Mouse (Mus musculus): ENCODE measurements around the gene Dnah7c.
"Not testable (repeated sequence)": the region's sequence is repeated elsewhere in the genome, so short reads cannot be mapped to it uniquely, and the experiment has no call there.

Gene Dnah7c

DNA sequence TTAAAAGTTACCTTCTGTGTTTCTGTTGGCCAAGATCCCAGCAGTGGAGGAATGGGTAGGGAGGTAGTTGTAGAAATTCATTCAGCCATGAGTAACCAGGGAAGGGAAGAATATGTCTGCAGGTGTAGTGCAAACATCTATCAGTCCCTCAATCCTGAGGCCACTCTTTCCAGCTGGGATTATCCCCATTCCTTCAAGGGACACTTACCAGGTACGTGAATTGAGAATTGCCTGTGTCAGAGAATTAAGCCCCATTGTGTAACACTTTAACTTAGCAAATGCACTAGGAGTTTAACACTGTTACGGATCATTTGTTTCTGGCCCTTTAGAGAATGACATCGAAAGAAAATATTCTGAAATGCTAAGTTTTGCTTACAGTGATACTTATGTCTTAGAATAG, 304.3 kb downstream of the Dnah7c start:
- not testable (repeated sequence) for DNase-seq (ENCODE audit: low read depth, low spot score)

DNA sequence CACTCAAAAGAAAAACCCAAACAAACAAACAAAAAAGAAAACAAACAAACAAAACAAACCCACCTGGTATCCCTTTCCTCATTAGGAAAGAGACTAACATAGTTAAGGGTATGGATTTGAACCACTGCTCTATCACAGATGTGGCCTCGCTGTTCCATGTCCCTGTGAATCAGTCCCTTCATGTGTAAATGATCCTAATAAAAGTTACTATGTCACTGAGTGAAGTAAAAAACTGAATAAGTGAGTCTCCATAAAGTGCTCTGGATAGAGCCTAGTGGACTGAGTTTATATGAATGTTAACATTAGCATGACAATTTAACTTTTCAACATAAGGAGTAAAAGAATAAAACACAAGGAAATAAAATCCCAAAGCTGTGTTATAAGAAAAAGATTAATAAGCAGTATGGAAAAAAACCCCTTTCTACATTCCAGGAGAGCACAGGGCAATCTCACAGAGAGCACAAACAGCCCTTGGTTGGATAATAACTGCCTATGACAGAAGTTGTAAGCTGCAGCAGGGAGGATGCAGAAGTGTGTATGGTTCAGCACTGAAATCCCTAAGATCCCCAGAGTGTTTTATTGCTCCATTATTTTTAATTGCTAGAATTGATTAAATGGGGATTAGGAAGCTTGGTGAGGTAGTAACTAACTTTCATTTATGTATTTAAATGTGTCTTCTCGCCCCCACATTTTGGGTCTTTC, 308.2 kb downstream of the Dnah7c start:
- not testable (repeated sequence) for DNase-seq (ENCODE audit: low read depth, low spot score)

DNA sequence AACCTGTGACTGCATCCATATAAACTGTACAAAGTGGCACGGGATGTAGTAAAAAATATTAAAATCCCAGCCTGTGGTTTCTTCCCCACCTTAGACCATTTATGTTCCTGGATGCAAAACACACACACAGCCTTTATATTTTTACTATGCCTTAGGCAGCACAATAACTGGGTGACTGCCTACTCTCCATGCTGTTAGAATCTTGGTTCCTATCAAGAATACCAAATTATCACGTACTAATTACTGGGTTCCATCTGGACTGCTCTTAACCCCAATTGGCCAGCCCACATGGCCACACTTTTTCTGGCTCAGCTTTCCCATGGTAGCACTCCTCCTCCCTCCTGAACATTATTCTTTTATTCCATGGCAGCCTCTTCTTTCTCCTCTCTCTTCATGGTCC, 309.1 kb downstream of the Dnah7c start:
- DNase-seq (ENCODE audit: low read depth, low spot score) = not testable (repeated sequence)

DNA sequence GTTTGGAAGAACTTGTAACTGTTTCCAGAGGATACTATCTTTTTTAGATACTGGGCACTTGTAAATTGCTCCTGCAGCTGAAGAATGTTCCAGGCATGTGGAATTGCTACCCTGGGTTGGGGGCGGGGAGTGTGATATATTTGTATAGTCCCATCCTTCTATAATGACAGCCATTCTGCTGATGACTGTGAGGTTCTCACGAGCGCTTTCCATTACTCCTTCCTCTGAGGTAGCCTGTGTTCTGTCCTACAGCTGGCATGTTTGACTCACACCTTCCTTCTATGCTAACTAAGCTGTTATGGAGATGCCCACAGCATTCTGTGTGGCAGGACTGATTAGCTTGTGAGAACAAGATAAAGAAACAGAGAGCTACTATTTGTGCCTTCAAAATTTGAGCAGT, 339.2 kb downstream of the Dnah7c start:
- not testable (repeated sequence) for DNase-seq (ENCODE audit: low read depth, low spot score)

DNA sequence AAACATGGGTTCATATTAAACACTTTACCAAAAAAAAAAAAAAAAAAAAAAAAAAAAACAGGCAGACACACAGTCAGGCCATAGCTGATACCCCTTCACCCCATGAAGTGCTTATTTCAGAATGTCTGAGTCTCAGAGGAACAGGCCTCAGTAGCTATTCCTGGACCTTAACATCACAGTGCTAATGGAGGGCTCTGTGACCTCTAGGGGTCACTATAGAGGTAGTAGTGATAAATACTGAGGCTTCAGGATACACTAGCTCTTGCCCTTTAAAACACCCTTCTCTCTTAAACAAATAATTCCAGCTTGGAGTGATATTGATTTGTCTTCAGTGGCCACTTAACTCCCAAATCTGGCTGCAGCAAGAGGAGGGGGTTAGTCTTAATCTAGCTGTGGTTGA, 343.9 kb downstream of the Dnah7c start:
- DNase-seq (ENCODE audit: low read depth, low spot score) = peak; percentile 2

DNA sequence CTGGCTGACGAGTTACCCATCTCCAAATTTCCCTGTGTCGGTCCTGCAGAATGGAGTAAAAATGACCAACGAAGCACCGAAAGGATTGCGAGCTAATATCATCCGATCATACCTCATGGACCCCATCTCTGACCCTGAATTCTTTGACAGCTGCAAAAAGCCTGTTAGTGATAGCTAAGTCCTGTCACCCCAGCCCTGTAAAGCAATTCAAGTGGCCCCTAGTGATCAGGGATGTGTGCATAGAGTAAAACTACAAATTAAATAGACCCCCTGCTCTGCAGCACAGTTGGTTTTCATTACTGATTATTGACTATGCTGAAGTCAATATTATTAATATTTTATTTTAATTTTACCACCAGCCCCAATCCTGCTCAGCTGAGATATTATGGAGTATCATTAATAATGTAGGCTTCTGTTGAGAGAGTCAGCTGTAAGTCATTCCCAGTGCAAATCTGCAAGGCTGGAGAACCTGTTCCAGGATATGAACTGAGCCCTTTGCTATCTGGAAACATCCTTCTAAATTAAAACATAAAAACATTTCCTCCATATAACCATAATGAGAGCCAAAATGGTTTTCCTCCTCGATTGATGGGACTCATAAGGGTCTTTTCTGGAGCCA, 344.8 kb downstream of the Dnah7c start:
- DNase-seq (ENCODE audit: low read depth, low spot score) = not testable (repeated sequence)

DNA sequence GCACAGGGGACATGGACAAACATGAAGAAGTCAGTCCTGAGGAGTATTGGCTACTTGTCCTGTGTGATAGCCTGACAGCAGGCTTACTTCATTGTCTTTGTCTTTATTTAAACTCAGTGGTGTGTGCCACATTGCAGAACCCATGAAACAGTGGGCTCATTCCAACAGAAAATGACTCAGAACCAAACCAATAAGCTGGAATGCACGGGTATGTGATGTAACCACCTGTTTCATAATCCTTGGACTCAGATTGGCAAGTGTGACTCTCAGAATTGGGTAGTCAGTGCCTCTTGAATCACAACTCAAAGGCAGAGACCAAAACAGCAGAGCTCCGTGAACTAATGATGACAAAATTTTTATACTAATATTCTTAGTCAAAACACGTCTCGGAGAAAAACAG, 356.8 kb downstream of the Dnah7c start:
- not testable (repeated sequence) for DNase-seq (ENCODE audit: low read depth, low spot score)

DNA sequence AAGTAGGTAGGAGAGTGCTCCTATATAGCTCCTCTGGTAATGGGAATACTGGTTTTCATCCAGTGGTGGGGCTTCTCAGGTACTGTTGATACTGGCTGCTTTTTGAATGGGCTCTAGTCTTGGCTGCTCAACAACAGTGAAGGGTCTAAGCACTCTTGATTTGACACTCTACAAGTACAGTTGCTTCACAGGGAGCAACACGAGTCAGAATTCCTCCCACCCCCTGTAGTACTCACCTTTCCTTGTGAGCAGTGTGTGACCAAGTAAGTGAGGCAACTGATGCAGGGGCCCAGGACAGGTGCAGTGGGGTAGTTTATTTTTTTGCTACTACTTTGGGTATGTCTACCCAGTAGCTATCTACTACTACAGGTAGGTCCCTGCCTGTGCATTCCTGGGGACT, 379.7 kb downstream of the Dnah7c start:
- no peak for DNase-seq (ENCODE audit: low read depth, low spot score)

DNA sequence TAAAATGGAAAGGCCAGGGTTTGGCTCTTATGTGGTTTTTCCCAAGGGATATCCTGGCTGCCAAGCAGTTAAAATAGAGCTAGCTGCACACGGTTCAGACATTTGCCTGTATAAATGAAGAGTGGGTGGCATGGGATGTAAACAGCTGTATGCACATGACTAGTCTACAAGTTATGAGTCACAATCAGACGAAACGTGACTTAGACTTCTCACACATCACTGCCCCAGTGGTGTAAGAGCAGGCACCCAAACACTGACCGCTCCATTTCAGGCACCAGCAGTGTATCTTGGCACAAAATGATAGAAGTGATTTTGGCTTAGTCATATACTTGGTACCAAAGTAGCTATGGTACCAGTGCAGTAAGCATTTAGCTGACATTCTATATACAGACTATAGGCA, 383.2 kb downstream of the Dnah7c start:
- not testable (repeated sequence) for DNase-seq (ENCODE audit: low read depth, low spot score)

DNA sequence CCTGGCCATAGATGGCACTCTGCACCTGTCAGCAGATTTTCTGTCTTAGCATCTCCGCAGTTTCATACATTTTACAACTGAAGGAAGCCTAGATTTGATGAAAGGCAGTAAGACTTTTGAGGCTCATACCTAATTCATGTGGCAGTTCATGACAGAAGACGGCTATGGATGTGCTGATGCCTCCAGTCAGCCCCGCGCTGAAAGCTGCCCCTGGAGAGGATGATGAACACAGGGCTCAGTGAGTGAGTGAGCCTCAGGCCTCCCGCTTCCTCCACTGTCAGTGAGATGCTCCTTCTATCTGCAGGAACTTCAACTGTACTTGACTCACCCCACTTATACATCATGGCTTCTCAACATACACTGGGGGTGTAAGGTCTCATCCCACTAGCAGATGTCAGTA, 392.5 kb downstream of the Dnah7c start:
- DNase-seq (ENCODE audit: low read depth, low spot score) = no peak

DNA sequence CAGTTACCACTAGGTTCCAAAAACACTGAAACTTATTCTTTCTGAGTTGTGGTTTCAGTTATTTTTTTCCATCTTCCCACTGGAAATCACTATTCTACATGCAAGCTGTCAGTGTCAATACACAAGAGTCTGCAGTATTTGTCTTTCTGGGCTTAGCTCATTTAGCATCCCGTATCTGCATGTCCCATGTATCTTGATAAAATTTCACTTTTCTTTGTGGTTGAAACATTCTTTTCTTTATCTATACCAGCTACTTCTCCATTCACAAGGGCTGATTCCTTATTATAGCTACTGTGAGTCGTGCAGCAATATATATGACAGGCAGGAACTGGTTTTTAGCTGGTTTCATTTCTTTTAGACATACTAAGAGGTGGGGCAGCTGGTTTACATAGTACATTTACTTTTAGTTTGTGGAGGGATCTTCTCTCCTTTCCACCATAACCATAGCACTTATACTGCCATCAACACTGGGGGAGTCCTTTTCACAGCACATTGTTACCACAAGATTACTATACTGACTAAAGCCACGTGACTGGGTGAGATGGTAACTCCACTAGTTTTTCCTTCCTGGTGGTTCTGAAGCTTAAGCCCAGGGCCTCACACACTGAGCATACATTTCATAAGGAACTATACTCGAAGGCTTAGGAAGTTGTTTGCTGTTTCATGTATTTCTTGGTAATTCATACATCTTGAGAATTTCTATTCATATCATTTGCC, 397.0 kb downstream of the Dnah7c start:
- no peak for DNase-seq (ENCODE audit: low read depth, low spot score)

DNA sequence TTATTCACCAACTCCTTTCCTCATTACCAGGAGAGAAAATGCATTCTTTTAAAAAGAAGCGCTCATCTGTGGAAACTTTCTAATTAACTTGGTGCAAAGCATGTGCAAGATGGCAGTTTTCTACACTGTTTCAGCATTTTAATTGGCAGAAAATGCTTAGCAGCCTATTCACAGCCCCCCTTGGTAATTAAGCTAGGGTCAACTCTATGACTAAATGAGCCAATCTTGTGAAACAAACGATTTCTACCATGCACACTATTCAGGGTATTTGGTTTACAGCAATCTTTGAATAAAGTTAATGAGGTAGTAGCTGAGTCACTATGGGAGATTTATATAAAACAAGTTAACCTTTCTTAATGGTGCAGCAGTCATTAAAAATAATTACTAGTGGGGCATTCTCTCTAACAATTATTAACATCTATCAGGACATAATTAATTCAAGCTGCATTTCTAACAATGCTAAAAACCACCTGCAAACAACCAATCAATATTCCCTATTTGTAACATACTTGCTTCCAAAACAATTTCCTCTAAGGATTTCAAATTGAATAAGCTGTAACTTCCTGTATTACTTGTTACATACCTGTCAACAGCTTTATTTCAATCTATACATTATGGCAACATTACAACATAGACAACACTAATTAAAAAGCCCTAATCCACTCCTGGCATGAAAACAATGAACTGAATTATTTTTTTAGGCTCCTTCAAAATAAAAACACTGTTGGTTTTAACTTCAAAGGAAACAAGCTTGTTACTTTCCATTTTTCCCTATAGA, 404.9 kb downstream of the Dnah7c start:
- no peak for DNase-seq (ENCODE audit: low read depth, low spot score)

DNA sequence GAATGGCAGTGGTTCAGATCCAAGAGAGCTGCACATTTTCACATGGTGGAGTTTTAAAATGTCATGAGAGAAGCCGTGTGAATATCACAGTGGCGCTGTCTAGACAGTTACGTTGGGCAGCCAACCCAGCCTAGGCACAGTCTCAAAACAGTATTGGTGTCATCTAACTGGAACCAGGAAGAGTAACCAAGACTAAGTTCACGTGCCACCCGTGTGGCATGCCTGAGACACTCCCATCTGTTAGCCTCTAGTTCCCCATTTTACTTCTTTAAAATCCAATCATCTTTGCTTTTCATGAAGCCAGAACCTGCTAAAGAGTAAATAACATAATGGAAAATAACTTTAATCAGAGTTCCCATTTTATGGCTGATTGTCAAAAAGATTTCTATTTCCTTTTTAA, 406.5 kb downstream of the Dnah7c start:
- DNase-seq (ENCODE audit: low read depth, low spot score) = no peak

DNA sequence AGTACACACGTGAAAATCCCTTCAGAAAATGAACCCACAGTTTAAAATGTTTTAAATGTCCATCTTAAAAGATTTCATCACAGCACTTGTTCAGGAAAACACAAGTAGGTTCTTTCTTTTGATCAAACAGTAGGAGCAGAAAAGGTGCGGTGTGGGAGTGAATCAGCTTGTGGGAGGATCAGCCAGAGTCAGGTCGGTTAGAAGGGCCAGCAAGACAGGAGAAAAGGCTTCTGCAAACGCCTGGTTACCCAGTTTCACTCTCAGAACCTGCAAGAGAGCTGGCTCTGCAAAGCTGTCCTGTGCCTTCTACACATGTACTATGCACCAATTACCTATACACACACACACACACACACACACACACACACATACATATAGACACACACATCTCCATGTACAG, 418.0 kb downstream of the Dnah7c start:
- no peak for DNase-seq (ENCODE audit: low read depth, low spot score)

DNA sequence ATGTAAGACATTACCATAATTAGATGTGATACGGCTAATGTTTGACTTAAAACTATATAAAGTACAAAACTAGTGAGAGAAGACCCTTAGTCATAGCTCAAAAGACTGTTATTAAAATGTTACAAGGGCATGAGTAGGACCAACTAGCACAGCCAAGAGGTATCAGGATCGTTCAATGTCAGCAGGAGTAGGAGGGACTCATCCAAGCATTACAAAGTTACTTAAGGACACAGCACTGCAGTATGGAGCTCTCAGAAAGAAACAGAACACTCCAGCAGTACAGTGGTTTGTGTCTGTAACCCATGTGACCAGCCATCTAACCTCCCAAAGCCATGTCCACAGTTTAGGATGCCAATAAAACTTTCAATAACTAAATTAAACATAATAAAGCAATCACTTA, 418.9 kb downstream of the Dnah7c start:
- no peak for DNase-seq (ENCODE audit: low read depth, low spot score)

DNA sequence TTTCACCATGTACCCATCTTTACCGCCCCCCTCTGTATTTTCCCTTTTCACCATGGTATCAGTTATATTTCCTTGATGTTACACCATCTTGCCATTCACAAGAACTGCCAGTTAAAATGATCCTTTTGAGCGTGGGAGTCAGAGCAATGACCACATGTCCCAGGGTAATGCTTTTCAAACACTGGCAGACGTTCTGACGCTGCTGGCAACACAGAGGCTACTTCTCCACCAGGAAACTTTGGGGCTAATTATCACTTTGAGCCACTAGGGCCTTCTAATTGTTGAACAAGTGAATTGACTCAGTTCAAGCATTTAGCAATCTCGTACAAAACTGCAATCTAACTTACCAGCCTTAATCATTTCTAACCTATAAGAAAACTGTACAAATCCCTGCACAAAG, 419.8 kb downstream of the Dnah7c start:
- no peak for DNase-seq (ENCODE audit: low read depth, low spot score)

DNA sequence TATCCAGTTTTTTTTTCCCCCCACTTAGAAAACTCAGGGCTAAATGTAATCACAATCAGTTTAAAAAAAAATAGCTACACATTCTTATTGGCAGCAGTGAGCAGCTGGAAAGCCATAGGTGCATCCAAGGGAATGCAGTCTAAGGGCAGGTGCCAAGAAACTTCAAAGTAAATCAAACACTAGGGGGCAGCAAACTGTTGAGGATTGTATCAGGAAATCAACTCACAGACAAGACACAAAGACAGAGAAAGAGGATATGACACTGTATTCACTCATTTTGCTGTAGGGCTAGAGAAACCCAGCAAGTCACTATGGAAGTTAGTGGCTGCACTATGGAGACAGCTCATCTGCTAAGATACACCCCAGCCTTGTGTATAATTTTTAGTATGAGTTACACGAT, 424.4 kb downstream of the Dnah7c start:
- peak; percentile 78 for DNase-seq (ENCODE audit: low read depth, low spot score)

DNA sequence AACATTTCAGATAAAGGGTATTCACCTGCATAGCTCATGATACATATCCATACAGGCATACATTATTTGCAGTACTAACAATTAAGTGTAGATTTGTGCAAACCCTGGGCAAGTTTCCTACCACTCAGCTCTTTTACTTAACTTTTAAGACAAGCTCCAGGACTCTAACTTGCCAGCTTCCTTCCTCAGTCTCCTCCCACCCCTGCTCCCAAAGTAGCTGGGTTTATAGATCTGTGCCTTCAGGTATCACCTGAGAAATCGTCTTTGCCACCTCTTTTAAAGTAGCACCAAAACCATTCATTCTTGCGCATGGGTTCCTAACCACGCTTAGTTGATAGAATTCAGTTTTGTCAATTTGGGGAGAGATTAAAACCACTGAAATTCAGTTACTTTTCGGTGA, 426.2 kb downstream of the Dnah7c start:
- no peak for DNase-seq (ENCODE audit: low read depth, low spot score)

DNA sequence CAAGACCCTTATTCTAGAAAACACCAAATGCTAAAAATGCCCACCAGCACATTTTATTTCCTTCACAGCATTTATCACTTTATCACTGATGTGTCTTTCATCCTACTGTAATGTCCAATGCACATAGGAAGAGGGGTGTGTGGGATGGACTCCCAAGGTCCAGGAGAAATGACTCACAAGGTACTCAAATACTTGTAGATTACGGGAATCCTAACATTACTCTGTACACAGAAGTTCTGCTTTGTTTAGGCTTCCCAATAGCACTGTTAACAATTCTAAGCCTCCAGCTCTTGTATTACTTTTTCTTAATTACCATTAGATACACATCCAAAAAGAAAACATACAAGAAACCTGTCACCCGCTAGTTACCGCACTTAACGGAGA, 426.8 kb downstream of the Dnah7c start:
- no peak for DNase-seq (ENCODE audit: low read depth, low spot score)

DNA sequence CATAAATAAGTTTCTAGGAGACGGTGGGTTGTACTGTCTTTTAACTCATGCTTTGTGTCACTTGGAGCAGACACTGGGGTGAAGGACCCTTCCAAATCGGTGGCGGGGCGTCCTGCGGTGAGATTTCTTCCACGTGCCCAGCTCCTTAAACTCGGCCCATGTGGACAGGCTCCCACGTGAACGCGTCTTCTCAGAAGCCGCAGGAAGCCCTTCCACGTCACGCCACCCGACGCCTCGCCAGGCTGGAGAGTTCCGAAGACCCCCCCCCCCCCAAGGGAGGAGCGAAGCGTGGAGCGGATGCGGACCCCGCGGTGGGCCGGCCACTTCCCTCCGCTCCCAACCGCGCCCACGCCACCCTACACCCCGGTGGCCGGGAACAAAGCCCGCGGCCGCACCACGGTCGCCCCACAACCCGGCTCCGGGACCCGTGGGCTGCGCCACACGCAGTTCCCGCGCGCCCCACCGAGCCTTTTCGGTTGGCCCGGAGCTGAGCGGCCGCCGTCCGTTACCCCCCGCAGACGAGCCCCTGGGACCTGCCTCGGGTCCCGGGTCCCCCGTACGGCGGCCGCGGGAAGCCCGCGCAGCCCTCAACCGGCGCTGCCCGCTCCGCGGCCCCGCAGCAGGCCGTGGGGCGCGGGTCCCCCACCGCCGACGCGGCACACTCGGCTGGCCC, 427.3 kb downstream of the Dnah7c start:
- peak; percentile 87 for DNase-seq (ENCODE audit: low read depth, low spot score)

DNA sequence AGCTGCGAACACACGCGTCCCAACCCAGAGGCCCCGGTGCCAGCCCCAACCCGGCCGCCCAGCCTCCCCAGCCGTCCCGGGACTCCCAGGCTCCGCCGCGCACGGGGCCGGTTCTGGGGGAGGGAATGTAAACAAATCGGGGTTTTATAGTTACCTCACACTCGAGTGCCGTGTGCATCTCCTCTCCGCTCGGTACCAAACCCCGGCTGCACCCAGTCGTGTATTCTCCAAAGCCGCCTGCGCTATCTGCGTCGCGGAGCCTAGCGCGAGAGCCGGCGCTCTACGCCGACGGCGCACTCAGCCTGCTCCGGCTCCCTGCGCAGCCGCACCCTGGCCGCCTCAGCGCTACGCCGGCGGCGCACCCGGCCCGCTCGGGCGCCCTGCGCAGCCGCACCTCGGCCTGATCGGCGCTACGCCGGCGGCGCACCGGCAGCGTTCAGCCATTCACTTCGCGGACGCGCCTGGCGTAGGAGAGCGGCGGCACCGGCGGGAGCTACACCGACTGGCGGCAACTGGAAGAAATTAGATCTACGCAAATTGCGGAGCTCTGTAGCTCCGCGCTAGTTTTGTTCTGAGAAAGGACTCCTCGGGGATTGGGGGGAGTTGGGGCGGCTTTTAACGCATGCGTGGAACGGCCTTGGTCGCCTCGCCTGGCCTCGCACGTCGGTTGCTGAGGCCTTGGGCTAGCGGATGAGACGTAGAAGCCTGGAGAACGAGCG, 428.1 kb downstream of the Dnah7c start:
- DNase-seq (ENCODE audit: low read depth, low spot score) = peak; percentile 97
